Mouse (Mus musculus) lung, postnatal 36 days (tissue): ENCODE results near the gene Slc33a1.

ENCODE experiments used
- DNase-seq: peaks from one replicate; pipeline ENCODE4 v3.0.0; 2022; ENCODE audit warnings: mixed read lengths

The Slc33a1 gene

DNA sequence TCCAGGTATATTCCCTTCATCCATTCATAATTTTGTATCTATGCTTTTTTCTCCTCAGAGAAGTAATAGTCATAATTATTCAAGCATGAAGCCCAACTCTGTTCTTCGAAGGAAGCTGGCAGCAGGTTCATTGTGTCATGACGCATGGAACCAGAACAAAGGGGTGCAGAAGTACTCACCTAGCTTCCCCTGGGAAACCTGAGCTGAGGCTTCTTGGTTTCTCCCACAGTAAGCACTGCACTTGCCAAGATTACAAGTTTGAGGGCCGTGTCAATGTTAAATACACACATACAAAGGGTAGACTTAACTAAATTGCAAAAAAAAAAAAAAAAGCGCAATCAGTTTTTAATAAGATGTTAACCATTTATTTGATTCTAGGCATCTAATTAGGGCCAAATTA is 68.3 kb downstream of the Slc33a1 start:
- peak; percentile 15 for DNase-seq

DNA sequence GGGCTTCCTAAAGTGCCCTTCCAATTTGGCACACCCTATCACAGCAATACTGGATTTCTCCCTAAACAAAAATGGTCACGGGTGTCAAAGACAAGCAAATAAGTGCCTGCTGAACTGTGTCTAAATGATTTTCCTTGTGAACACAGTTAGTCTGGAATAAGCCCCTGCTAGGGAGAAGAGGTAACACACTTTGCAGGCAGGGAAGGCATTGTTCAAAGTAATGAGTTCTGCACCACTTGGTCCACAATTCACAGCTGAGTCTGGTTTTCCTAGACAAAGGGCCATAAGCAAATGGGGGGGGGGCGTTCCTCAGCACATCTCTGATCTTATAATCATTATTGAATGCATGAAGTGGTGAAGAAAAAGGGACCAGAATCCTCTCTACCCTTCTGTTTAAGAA is 68.8 kb downstream of the Slc33a1 start:
- DNase-seq: no peak

DNA sequence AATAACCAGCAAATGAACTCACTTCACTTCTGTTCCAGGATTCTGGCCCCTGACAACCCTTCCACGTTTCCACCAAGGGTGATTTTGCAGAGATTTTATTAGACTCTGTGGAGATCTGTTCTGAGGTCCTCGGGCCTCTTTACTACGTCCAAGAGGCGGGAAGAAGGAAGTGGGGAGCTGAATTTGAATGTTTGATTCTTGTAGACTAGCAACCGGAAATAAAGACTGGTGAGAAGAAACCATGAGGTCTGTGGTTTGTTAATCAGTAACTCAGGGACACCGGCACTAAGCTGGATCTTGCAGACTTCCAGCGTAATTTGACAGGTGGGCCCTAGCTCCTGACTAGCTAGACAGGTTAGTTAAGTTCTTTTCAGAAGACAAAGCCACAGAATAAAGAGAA is 70.9 kb downstream of the Slc33a1 start:
- peak; percentile 36 for DNase-seq

DNA sequence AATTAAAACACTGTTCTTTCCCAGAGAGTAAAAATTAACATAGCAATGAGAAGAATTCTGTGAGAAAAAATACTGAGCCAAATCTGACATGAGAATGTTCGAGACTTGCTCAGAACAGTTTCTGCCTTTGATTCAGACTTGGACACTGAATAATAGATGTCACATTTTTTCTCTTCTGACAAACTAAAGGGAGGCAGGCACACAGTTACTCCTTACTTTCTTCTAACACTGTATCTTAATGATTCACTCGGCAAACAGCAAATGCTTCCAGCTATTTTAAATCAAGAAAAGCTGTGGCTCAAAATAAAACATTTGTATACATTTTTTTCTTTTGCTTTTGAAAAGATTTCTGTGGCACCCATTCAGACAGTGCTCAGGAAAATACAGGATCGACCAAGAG is 72.4 kb downstream of the Slc33a1 start:
- DNase-seq: no peak
